Mouse (Mus musculus) liver, embryonic 14.5 days (tissue): ENCODE measurements around the gene Lrrc4.

Source experiments
- CTCF ChIP-seq: IDR thresholded peaks from 2 replicates; pipeline ENCODE4 v1.5.1; 2016; ENCODE audit warnings: antibody characterized with exemption, low read depth, control low read depth
- EP300 ChIP-seq: IDR thresholded peaks from 2 replicates; pipeline ENCODE4 v1.6.1; 2016; ENCODE audit warnings: antibody characterized with exemption, low read depth

- TF ChIP-seq CTCF = no peak
- TF ChIP-seq EP300 = no peak
Measured at GRCm38 (mm10) chr6:28758293-28758692, 73.3 kb downstream of the Lrrc4 start.
